Mouse (Mus musculus): Measurements from ENCODE around the gene Olfr652. TPM values are rescaled to one million over a fixed set of nuclear protein-coding genes. Genes with fewer than 3 reads are reported as not detected.

The Olfr652 gene
- polyA plus RNA-seq, 1 experiment from 2014 or later = not detected

DNA sequence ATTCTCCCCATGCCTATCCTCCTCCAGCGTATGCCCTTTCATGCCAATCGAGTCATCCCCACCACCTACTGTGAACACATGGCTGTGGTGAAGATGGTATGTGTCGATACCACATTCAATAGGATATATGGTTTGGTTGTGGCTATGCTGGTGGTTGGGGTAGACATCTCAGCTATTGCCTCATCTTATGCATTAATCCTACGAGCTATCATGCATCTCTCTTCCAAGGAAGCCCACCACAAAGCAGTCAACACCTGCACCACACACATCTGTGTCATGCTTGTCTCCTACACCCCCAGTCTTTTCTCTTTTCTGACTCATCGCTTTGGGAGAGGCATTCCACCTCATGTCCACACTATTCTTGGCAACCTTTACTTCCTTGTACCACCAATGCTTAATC lies 27.6 kb downstream of the Olfr652 start:
- Histone ChIP-seq H3K9ac (replicated peaks; ENCODE audit: low read depth) (no peak overlapping the region), H3K27me3 (replicated peaks; ENCODE audit: insufficient read depth, low read length) (no peaks in the 10 kb centered on the region), H3K36me3 (ENCODE audit: insufficient read depth, low read length) (no peaks in the 10 kb centered on the region), H3K4me3 (ENCODE audit: low read depth, low read length) (no peak overlapping the region), H3K4me2 (replicated peaks; ENCODE audit: low read depth, low read length) (no peak overlapping the region), H3K4me1 (ENCODE audit: insufficient read depth, low read depth, low read length) (no peaks in the 10 kb centered on the region), H3K27ac (ENCODE audit: low read length) (no peak overlapping the region), H3K9me3 (ENCODE audit: low read length) (no peaks in the 10 kb centered on the region)
- ATAC-seq (no peak), DNase-seq (ENCODE audit: low spot score) (no peak)
- no peak for TF ChIP-seq EP300 (IDR thresholded peaks at IDR 0.05)
- no peak for TF ChIP-seq CTCF (IDR thresholded peaks at IDR 0.05)
- 74% methylated on average over 5 of the region's 5 CpGs for WGBS

DNA sequence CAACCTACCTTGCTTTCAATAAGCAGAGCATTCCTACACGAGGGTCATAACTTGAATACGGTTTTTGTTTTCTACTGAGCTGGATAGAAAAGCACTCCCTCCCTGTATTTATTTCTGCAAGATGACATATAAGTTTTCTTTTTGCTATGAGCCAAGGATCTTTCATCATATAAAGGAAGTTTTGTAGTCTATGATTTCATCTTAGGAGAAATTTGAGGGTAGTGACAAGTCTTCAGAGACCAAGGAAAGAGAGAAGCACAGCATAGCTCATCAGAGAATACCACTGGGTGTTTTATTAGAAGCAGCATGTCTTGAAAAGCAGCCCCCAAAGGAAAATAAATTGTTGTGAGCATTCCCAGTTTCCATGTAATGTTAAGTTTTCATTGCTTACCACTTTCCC lies 41.0 kb downstream of the Olfr652 start, which contains the start of gene Olfr655:
Gene Olfr655, minus strand, starts transcription at position 101 of the 400 bp plus-strand sequence.
- no peaks in the 10 kb centered on the region for H3K9me3 ChIP-seq (ENCODE audit: low read length)
- WGBS = 81% methylated on average over 2 of the region's 2 CpGs
- ATAC-seq (no peak), DNase-seq (ENCODE audit: low spot score) (no peak)
- H3K27me3 ChIP-seq (replicated peaks; ENCODE audit: insufficient read depth, low read length) = no peaks in the 10 kb centered on the region
- H3K36me3 ChIP-seq (ENCODE audit: insufficient read depth, low read length) = no peaks in the 10 kb centered on the region
- no peaks in the 10 kb centered on the region for H3K4me1 ChIP-seq (ENCODE audit: insufficient read depth, low read depth, low read length)
- H3K27ac ChIP-seq (ENCODE audit: low read length) = no peak within 1 kb of the TSS
- no peak for TF ChIP-seq EP300 (IDR thresholded peaks at IDR 0.05)
- no peak for TF ChIP-seq CTCF (IDR thresholded peaks at IDR 0.05)
- H3K9ac ChIP-seq (replicated peaks; ENCODE audit: low read depth) = no peak within 1 kb of the TSS
- no peak within 1 kb of the TSS for H3K4me2 ChIP-seq (replicated peaks; ENCODE audit: low read depth, low read length)
- no peak within 1 kb of the TSS for H3K4me3 ChIP-seq (ENCODE audit: low read depth, low read length)

DNA sequence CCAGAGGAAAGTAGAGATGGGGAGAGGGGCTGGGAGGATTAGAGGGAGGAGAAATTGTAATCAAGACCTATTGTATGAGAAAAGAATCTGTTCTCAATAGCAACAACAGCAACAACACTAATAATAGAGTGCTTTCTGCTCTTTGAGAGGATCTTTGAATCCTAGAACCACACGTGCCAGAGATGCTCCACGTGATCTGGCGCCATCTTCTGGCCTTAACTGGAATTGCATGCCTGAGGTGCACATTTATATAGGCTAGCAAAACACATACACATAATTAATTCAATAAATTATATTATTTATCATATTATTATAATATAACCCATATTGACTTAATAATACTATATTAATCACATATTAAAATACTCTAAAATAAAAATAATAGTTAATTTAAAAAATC lies 42.5 kb downstream of the Olfr652 start:
- Histone ChIP-seq H3K9me3 (ENCODE audit: low read length) (no peaks in the 10 kb centered on the region), H3K4me1 (ENCODE audit: insufficient read depth, low read depth, low read length) (no peaks in the 10 kb centered on the region), H3K27me3 (replicated peaks; ENCODE audit: insufficient read depth, low read length) (no peaks in the 10 kb centered on the region), H3K27ac (ENCODE audit: low read length) (no peak overlapping the region), H3K9ac (replicated peaks; ENCODE audit: low read depth) (no peak overlapping the region), H3K4me3 (ENCODE audit: low read depth, low read length) (no peak overlapping the region), H3K4me2 (replicated peaks; ENCODE audit: low read depth, low read length) (no peak overlapping the region), H3K36me3 (ENCODE audit: insufficient read depth, low read length) (no peaks in the 10 kb centered on the region)
- WGBS = 6% methylated on average over 3 of the region's 3 CpGs
- peak; percentile 25 for DNase-seq (ENCODE audit: low spot score)
- TF ChIP-seq EP300 (IDR thresholded peaks at IDR 0.05) (no peak), CTCF (IDR thresholded peaks at IDR 0.05) (peak; percentile 72)
- no peak for ATAC-seq

DNA sequence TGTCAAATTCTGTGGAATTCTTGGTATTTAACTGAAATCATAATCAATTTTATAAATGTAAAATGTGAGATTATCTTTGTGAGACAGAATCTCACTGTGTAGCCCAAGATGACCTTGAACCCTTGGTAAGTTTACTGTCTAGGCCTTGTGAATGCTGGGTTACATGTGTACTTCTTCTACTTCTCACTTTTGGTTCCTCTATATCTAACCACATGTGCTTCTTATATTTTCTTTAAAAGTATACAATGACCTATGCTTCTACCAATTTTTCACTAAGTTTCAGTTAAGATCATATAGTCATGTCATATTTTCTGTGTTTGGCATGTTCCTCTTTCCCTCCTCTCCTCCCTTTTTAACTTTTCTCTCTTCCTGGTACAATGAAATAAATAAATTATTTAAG lies 44.0 kb downstream of the Olfr652 start:
- H3K4me1 ChIP-seq (ENCODE audit: insufficient read depth, low read depth, low read length) = no peaks in the 10 kb centered on the region
- H3K27ac ChIP-seq (ENCODE audit: low read length) = no peak overlapping the region
- H3K27me3 ChIP-seq (replicated peaks; ENCODE audit: insufficient read depth, low read length) = no peaks in the 10 kb centered on the region
- TF ChIP-seq EP300 (IDR thresholded peaks at IDR 0.05) (no peak), CTCF (IDR thresholded peaks at IDR 0.05) (no peak)
- H3K9me3 ChIP-seq (ENCODE audit: low read length) = no peaks in the 10 kb centered on the region
- no peak overlapping the region for H3K4me2 ChIP-seq (replicated peaks; ENCODE audit: low read depth, low read length)
- H3K9ac ChIP-seq (replicated peaks; ENCODE audit: low read depth) = no peak overlapping the region
- no peak overlapping the region for H3K4me3 ChIP-seq (ENCODE audit: low read depth, low read length)
- DNase-seq (ENCODE audit: low spot score) (no peak), ATAC-seq (no peak)
- no peaks in the 10 kb centered on the region for H3K36me3 ChIP-seq (ENCODE audit: insufficient read depth, low read length)

DNA sequence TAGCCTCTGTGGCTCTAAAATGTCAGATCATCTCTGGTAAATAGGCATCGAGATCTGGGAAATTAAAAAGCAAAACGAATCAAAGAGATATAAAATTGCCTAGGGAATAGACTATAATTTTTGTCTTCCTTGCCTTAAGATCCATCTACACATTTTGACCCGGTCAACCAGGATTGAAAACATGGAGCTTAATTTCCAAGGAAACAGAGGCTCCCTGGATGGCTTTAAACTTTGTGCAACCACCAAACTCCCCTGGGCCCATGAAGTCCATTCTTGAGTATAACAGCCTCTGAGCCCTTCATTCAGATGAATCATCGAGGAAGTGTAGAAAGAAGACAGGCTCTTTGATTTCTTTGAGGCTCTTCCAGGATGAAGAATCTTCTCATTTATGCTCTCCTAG lies 53.0 kb downstream of the Olfr652 start, which contains the start of gene Olfr656:
Gene Olfr656, plus strand, starts transcription at position 301 of the 400 bp plus-strand sequence.
- DNase-seq (ENCODE audit: low spot score) = no peak

More for the DNA sequence above, 53.0 kb downstream of the Olfr652 start, which contains the start of gene Olfr656:
- 66% methylated on average over 4 of the region's 4 CpGs for WGBS
- no peak within 1 kb of the TSS for H3K27ac ChIP-seq (ENCODE audit: low read length)
- no peak within 1 kb of the TSS for H3K4me2 ChIP-seq (replicated peaks; ENCODE audit: low read depth, low read length)
- no peak within 1 kb of the TSS for H3K9ac ChIP-seq (replicated peaks; ENCODE audit: low read depth)
- H3K4me1 ChIP-seq (ENCODE audit: insufficient read depth, low read depth, low read length) = no peaks in the 10 kb centered on the region
- no peaks in the 10 kb centered on the region for H3K27me3 ChIP-seq (replicated peaks; ENCODE audit: insufficient read depth, low read length)
- ATAC-seq = no peak
- no peak within 1 kb of the TSS for H3K4me3 ChIP-seq (ENCODE audit: low read depth, low read length)
- TF ChIP-seq EP300 (IDR thresholded peaks at IDR 0.05) (no peak), CTCF (IDR thresholded peaks at IDR 0.05) (no peak)
- no peaks in the 10 kb centered on the region for H3K9me3 ChIP-seq (ENCODE audit: low read length)
- H3K36me3 ChIP-seq (ENCODE audit: insufficient read depth, low read length) = no peaks in the 10 kb centered on the region

Other genes with a start within 250 kb of the Olfr652 start
- 10.8 and 11.7 TPM in 2 replicates for gene Trim12a, start 245.4 kb upstream of the Olfr652 start, polyA plus RNA-seq (2015; fragmentation: Nextera tagmentation; extraction: Ambion mirVana)
- 0.07 TPM in 1 of 2 replicates, not detected in the other for gene Trim34b, start 231.4 kb upstream of the Olfr652 start, polyA plus RNA-seq (2015; fragmentation: Nextera tagmentation; extraction: Ambion mirVana)
- gene Trim12c, start 207.5 kb upstream of the Olfr652 start, polyA plus RNA-seq (2015; fragmentation: Nextera tagmentation; extraction: Ambion mirVana) = 3.1 and 3.6 TPM in 2 replicates
- gene Trim30b, start 191.0 kb upstream of the Olfr652 start, polyA plus RNA-seq (2015; fragmentation: Nextera tagmentation; extraction: Ambion mirVana) = 0.52 and 0.75 TPM in 2 replicates
- 0.06 and 0.13 TPM in 2 replicates for gene Trim30c, start 160.1 kb upstream of the Olfr652 start, polyA plus RNA-seq (2015; fragmentation: Nextera tagmentation; extraction: Ambion mirVana)
- gene Trim30a, start 95.7 kb upstream of the Olfr652 start, polyA plus RNA-seq (2015; fragmentation: Nextera tagmentation; extraction: Ambion mirVana) = 5.2 and 5.3 TPM in 2 replicates
- gene Trim30d, start 53.1 kb upstream of the Olfr652 start, polyA plus RNA-seq (2015; fragmentation: Nextera tagmentation; extraction: Ambion mirVana) = 1.9 and 2.1 TPM in 2 replicates
- not detected in 2 replicates for gene Olfr651, start 10.8 kb upstream of the Olfr652 start, polyA plus RNA-seq (2015; fragmentation: Nextera tagmentation; extraction: Ambion mirVana)
- not detected in 2 replicates for gene Olfr653, start 16.4 kb downstream of the Olfr652 start, polyA plus RNA-seq (2015; fragmentation: Nextera tagmentation; extraction: Ambion mirVana)
- not detected in 2 replicates for gene Olfr654, start 26.1 kb downstream of the Olfr652 start, polyA plus RNA-seq (2015; fragmentation: Nextera tagmentation; extraction: Ambion mirVana)
- gene Olfr655, start 40.9 kb downstream of the Olfr652 start, polyA plus RNA-seq (2015; fragmentation: Nextera tagmentation; extraction: Ambion mirVana) = not detected in 2 replicates
- gene Olfr656, start 53.1 kb downstream of the Olfr652 start, polyA plus RNA-seq (2015; fragmentation: Nextera tagmentation; extraction: Ambion mirVana) = not detected in 2 replicates
- gene Olfr657, start 63.9 kb downstream of the Olfr652 start, polyA plus RNA-seq (2015; fragmentation: Nextera tagmentation; extraction: Ambion mirVana) = not detected in 2 replicates
- not detected in 2 replicates for gene Olfr658, start 86.4 kb downstream of the Olfr652 start, polyA plus RNA-seq (2015; fragmentation: Nextera tagmentation; extraction: Ambion mirVana)
- gene Olfr659, start 105.9 kb downstream of the Olfr652 start, polyA plus RNA-seq (2015; fragmentation: Nextera tagmentation; extraction: Ambion mirVana) = not detected in 2 replicates
- gene Olfr661, start 125.6 kb downstream of the Olfr652 start, polyA plus RNA-seq (2015; fragmentation: Nextera tagmentation; extraction: Ambion mirVana) = not detected in 2 replicates
- gene Usp17le, start 216.6 kb downstream of the Olfr652 start, polyA plus RNA-seq (2015; fragmentation: Nextera tagmentation; extraction: Ambion mirVana) = not detected in 2 replicates

Measured in lung, postnatal 0 days (tissue).